Mouse (Mus musculus): ENCODE results near the gene Zfp362. TPM values are rescaled to one million over a fixed set of nuclear protein-coding genes. Genes with fewer than 3 reads are reported as not detected.
A peak's percentile ranks its signal among the peaks of the same experiment; 100 is the strongest.

Zfp362 gene
- total RNA-seq, 4 experiments from 2014 or later: 22.1 to 28.3 (median 25.5) TPM

GRCm38 (mm10) chr4:128760029-128760428 is 45.8 kb downstream of the Zfp362 start:
- DNase-seq (ENCODE audit: low spot score in 2 of 2): no peak

- no peak for DNase-seq (ENCODE audit: low spot score in 2 of 2)
Measured at GRCm38 (mm10) chr4:128759214-128759613, 46.6 kb downstream of the Zfp362 start.

- no peak for DNase-seq (ENCODE audit: low spot score in 2 of 2)
Measured at GRCm38 (mm10) chr4:128755900-128756299, 49.9 kb downstream of the Zfp362 start.

GRCm38 (mm10) chr4:128755064-128755463 is 50.8 kb downstream of the Zfp362 start, which contains the start of gene A3galt2:
A3galt2 (plus strand) TSS chr4:128755364.
- no peak for DNase-seq (ENCODE audit: low spot score in 2 of 2)

GRCm38 (mm10) chr4:128753571-128753970 is 52.3 kb downstream of the Zfp362 start:
- DNase-seq (ENCODE audit: low spot score in 2 of 2): no peak

GRCm38 (mm10) chr4:128752031-128752757 is 53.7 kb downstream of the Zfp362 start:
- no peak for DNase-seq (ENCODE audit: low spot score in 2 of 2)

- no peak for DNase-seq (ENCODE audit: low spot score in 2 of 2)
Measured at GRCm38 (mm10) chr4:128751006-128751405, 54.8 kb downstream of the Zfp362 start.

GRCm38 (mm10) chr4:128748309-128748708 is 57.5 kb downstream of the Zfp362 start:
- DNase-seq (ENCODE audit: low spot score in 2 of 2): no peak

GRCm38 (mm10) chr4:128747614-128748270 is 58.1 kb downstream of the Zfp362 start:
- DNase-seq (ENCODE audit: low spot score in 2 of 2): no peak

- no peak for DNase-seq (ENCODE audit: low spot score in 2 of 2)
Measured at GRCm38 (mm10) chr4:128745160-128745559, 60.7 kb downstream of the Zfp362 start.

- no peak for DNase-seq (ENCODE audit: low spot score in 2 of 2)
Measured at GRCm38 (mm10) chr4:128743031-128743626, 62.7 kb downstream of the Zfp362 start.

- no peak for DNase-seq (ENCODE audit: low spot score in 2 of 2)
Measured at GRCm38 (mm10) chr4:128742379-128742970, 63.4 kb downstream of the Zfp362 start.

GRCm38 (mm10) chr4:128741906-128742305 is 63.9 kb downstream of the Zfp362 start:
- DNase-seq (ENCODE audit: low spot score in 2 of 2): no peak

- DNase-seq (ENCODE audit: low spot score in 2 of 2): no peak
Measured at GRCm38 (mm10) chr4:128740878-128741277, 65.0 kb downstream of the Zfp362 start.

GRCm38 (mm10) chr4:128737825-128738610 is 67.8 kb downstream of the Zfp362 start:
- no peak for DNase-seq (ENCODE audit: low spot score in 2 of 2)

GRCm38 (mm10) chr4:128737137-128737589 is 68.7 kb downstream of the Zfp362 start:
- DNase-seq (ENCODE audit: low spot score in 2 of 2): no peak

GRCm38 (mm10) chr4:128734721-128735671 is 70.8 kb downstream of the Zfp362 start:
- no peak for DNase-seq (ENCODE audit: low spot score in 2 of 2)

GRCm38 (mm10) chr4:128734217-128734616 is 71.6 kb downstream of the Zfp362 start:
- peak; percentile 62 to 82 for DNase-seq (ENCODE audit: low spot score in 2 of 2)

- DNase-seq (ENCODE audit: low spot score in 2 of 2): no peak
Measured at GRCm38 (mm10) chr4:128733496-128733895, 72.3 kb downstream of the Zfp362 start.

- no peak for DNase-seq (ENCODE audit: low spot score in 2 of 2)
Measured at GRCm38 (mm10) chr4:128732794-128733193, 73.1 kb downstream of the Zfp362 start.

Measured in layer of hippocampus, adult 8-10 months (tissue).